Mouse (Mus musculus) adrenal gland, postnatal 10 days (tissue): ENCODE results near the gene Sorbs1. TPM values are rescaled to one million over a fixed set of nuclear protein-coding genes. Genes with fewer than 3 reads are reported as not detected.

ENCODE experiments used
- DNase-seq: peaks from one replicate; pipeline ENCODE4 v3.0.0; 2021; ENCODE audit warnings: mixed read lengths
- total RNA-seq, 2 experiments: library from RNA; stranded (reverse); gene quantifications; 2 replicates each; pipeline ENCODE4 v1.2.3; 2021

Gene Sorbs1
- total RNA-seq, 2 experiments from 2014 or later: 172 to 181 TPM

DNA sequence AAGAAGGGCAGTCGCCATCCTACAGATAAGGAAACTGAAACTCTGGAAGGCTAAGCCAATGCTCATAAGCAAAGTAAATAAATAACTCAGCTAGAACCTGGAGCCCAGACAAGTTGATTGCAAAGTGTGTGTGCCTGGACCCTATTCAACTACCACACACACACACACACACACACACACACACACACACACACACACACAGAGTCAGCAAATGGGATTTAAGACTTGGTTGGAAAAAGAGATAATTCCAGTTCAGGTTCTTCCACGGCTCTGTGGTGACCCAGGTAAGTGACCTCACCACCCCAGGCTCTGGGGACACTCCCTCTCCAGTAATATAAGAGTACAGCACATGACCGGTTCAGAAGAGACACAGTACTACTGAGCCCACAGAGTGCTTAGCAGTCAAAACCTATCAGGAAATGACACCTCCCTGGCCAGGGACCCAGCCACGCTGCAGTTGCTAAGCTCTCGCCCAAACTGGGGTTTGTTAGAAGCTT lies 36.1 kb downstream of the Sorbs1 start:
- DNase-seq: peak; percentile 44

DNA sequence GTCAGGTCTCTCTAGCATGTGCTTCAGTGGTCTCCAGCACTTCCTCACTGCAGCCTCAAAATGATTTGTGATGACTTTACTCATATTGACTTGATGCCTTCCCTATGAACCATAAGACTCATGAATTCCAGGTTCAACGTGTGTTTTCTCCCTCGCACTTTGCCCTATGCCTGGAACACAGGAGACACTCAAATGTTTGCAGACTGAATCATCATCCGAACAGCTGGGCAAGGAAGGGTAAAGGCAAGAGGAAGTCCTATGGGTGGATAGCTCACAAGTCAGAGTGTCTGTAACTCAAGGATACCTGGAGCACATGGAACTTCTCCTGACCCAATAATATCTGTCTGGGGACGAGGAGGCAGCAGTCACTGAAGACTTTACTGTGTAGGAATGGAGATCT lies 37.1 kb downstream of the Sorbs1 start:
- DNase-seq: no peak

DNA sequence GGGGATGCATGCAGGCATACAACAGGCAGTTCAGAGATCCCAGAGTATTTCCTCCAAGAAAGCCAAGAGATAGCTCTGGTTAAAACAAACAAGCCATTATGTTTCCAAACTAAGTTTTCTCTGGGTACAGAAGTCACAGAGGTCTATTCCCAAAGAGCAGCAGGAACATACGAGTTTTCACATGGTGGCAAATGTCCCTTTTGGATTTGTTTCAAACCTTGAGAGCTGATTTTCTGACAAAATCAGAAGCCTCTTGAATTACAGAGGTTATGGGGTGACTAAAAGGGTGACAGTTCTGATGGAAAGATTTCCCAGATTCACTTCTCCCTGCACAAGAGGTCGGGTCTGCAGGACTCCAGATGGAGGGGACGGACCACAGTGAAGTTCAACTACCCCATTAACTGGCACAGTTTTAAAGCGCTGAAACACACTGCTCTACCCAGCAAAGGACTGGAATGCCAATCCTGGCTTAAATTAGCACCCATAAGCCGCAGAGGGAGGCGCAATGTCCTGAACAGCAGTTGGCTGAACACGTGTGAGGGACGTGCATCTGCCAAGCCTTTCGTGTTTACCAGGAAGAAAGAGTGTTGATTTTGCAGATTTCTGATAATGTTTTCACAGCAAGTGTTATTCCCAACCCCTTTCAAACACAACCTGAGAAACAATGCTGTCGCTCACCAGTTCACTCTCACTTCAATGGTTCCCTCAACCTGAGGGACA lies 41.9 kb downstream of the Sorbs1 start:
- DNase-seq: peak; percentile 44

DNA sequence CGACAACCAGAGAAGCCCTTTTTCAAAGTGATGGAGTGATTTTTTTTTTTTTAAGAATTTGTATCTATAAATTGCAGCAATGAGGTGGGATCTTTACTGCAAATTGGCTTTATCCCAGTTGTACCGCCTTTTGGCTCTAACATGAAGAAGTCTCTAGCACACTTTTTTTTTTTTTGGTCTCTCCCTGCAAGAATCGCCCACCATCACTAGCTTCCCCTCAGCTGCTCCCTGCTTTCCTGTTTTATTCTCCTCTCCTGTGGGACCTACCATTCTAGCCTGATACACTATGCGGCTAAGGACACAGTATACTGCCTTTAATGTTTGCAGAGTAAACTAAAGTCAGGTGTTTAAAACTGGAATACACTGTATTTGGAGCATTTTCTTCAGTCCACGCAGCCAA lies 43.8 kb downstream of the Sorbs1 start:
- DNase-seq: no peak

DNA sequence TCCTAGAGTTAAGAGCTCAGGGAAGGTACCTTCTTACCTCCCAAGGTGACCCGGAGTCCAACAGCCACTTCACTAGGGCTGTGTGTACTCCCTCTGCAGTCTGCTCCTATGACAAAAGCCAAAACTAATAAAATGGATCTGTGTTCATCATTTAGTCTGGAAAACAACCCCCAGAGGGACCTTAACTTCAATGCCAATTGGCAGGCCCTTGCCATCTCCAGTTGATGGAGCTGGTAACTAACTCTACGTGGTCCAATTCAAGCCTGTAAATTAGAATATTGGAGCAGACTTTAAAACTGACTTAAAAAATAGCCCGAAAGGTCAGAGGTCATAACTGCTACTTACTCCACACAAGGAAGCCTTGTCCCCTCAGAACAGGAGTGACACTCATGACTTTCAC lies 45.3 kb downstream of the Sorbs1 start:
- DNase-seq: peak; percentile 32

DNA sequence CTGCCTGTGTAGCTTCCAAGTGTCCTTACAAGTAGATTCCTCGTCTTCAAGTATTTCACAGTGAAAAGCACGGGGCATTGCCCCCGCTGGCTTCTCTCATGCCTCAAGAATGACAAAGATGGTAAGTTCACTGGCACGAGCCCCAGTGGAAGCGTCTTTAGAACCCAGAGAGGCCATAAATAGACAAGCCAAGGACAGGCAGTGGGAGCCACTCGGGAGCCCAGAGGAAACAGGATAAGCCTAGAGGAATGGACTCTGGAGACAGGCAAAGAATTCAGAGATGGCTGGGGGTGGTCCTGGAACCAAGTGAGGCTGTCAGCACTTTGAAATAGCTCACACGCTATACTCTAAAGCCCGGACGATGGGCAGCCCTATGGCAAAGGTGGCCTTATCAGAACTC lies 45.8 kb downstream of the Sorbs1 start:
- peak; percentile 22 for DNase-seq

DNA sequence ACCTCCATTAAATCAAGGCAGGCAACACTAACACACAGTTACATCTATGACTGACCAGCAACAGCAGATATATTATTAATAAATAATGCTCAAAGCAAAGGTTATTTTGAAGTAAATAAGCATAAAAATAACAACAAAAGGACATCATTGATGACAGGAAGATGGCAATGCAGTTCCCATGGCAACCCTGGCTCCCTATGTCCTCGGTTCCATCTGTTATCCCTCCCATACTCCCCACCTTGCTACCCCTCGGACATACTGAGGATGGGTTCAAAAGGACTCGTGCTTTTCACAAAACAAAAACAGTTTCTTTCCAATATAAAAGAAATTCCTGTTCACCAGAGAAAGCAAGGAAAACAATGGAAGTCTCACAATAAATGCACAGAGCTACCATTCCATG lies 48.2 kb downstream of the Sorbs1 start:
- DNase-seq: no peak

DNA sequence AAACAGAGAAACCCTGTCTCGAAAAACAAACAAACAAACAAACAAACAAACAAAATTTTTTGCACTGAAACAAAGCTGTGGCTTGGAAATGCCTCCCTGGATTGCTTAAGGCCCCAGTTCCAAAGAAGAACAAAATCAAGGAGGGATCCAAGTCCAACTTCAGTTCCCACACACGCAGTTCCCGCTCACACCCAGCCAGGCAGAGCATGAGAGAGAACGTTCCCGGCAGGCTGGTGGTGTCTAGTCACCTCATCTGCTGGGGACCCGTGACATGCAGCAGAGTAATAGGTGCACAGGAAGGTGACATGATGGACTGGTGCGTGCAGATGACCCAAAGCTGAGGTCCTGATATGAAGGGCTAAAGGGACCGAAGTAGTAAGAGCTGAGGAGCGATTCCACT lies 49.2 kb downstream of the Sorbs1 start:
- no peak for DNase-seq

DNA sequence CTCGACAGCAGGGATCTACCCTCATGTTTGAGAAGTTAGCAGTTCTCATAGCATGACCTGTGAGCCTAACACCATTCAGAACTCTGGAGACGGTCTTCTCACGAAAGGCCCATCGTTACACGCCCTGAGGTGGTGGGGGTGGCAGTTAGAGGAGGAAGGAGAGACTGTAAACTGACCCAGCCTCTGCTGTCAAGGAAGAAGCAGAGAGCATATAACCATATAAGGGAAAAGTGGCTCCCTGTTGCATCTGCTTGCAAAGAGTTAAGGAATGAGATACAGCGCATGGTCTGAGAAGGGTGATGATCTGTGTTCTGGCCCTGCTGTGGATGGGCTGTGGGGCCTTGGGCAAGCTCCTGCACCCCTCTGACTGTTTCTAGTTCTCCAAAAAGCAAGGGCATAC lies 50.7 kb downstream of the Sorbs1 start:
- DNase-seq: no peak

DNA sequence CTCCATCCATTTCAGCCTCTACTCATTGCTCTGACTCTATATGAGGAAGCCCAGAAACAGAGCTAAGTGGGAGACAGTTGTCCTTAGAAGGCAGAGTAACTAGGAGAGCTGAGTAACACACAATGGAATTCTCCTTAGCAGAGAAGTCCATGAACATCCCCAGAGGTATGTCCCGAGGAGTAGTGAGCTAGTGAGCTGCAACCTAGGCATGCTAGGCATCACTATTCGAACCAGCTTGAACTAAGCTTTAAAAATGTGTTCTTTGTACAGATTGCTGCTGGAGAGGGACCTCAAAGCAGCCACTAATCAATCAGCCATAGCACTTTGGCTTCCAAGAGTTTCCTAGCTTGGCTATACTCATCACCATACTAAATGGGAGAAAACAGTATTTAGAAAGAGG lies 51.1 kb downstream of the Sorbs1 start:
- no peak for DNase-seq

DNA sequence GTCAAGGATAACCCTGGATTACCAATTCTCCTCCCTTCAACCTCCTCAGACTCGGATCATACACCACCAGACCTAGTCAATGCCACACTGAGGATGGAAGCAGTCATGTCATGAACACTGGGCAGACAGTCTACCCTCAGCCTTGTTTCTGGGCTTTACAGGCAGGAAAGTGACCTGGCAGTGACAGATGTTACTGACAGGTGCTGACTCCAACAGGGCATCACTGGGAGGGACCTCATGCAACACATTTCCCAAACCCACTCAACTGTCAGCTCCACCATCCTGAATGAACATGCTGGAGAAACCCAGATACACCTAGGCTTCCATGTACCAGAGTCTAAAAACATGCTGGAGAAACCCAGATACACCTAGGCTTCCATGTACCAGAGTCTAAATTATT lies 51.9 kb downstream of the Sorbs1 start:
- no peak for DNase-seq

DNA sequence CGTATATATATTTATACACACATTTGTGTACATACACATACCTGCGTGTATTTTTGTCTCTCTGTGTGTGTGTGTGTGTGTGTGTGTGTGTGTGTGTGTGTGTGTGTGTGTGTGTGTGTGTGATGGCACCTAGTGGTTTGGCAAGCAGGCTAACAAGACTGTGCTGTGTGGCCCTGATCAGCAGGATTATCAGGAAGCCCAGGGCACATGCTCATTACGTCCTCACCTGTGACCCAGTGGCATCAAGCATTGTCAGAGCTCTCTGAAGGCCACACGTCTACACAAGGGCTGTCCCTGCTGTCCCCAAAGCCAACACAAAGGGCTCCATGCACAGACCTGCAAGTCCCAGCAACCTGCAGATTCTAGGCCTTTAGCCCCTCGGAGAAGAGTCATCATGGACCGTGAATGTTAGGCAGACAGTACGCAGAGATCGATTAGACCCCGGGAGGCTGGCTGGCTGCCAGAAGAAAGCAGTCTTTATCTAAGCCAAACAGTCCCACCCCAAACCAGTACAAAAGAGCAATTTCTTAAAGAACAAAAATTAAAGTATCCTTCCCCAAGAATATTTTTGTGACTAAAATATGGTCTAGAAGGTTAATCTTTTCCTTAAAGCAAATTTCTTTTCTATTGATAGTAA lies 52.6 kb downstream of the Sorbs1 start:
- no peak for DNase-seq

DNA sequence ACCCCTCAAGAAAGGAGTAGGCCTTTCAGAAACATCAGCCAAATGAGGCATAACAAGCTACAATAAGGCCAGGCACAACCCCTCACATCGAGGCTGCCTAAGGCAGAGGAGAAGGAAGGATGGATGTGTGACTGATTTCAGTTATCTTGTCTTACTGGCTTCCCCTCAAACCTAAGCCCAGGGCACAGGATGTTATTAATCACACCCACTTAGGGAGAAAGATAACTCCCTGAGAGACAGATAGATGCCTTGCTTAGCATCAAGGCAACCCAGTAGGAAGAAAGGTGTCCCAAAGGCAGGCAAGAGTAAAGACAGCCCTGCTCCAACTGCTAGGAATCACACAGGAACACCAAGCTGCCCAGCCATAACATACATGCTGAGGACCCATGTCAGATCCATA lies 54.2 kb downstream of the Sorbs1 start:
- no peak for DNase-seq

DNA sequence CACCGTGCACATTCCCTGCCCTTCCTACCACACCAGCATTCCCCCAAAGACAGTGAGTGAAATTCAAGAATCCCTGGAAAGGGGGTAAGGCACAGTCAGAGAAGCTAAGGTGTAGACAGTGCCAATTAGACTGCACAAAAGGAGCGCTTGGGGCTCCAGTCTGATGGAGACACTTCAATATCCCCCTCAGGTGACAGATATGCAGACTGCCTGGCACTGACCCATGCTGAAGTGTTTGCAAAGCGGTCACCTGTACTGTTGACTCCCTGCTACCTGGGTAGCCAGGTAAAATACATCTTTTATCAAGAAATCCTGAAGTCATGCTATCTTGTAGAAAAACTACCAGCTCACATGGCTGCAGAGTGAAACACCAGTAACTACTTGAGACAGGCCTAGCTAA lies 54.8 kb downstream of the Sorbs1 start:
- DNase-seq: no peak

DNA sequence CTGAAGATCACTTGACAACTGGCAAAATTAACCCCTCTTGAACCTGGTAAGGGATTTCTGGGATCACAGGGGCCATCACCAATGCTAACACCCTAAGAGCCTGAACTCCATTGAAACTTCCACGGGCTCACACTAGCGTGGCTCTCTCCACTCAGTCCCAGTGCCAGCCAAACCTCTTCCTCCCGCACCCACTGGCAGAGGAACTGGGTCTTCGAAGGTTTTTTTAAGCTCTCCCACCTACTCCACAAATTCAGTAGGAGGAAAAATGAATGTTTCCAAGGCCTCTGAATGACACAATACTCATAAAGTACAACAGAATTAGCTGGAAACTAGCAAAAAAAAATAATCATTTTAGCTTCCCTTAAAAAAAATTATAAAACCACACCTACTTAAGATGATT lies 58.3 kb downstream of the Sorbs1 start:
- DNase-seq: no peak

DNA sequence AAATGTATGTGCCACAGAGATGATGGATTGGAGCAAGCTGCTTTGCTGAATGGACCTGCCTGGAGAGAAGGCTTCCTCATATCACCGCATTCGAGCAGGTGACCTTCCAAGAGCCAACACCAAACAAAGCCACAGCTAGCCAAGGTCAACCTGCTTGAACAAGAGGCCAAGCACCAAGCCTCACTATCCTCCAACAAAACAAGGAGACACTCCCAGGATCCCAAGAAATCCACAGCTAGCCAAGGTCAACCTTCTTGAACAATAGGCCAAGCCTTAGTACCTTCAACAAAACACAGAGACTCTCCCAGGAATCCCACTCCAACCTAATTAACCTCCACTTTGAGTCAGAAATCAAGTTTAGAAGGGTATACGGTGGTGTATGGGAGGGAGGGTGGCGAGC lies 59.5 kb downstream of the Sorbs1 start:
- DNase-seq: no peak

DNA sequence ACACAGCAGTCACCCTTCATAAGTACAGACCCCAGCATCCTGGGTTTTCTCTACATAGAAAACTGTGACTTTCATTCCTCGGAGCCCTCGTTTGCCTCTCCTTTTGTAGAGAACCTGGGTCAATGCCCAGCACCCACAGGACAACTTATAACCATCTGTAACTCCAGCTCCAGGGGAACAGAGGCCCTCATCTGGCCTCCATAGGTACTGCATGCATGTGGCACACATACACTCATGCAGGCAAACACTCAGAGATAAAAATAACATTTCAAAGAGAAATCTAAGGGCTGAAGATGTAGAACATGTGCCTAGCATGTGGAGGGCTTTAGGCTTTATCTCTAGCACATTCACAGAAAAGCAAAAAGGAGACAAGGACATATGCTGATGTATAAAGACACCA lies 61.4 kb downstream of the Sorbs1 start:
- no peak for DNase-seq

DNA sequence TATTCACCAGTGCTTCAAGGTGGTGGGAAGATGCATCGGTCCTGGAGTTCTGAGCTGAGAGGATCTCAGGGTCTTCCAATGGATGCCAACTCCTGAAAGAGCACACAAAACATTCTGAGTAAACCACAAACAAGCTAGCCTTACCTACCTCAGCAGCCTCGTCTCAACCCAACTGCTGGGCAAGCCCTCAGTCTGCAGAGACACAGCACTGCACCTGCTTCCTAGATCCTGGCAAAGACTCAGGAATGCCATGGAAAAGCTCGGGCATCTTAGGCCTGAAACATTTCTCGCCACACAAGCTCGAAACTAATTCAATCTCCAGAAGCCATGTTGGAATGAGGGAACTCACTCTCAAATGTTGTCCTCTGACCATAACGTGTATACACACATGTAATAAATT lies 62.3 kb downstream of the Sorbs1 start:
- no peak for DNase-seq

DNA sequence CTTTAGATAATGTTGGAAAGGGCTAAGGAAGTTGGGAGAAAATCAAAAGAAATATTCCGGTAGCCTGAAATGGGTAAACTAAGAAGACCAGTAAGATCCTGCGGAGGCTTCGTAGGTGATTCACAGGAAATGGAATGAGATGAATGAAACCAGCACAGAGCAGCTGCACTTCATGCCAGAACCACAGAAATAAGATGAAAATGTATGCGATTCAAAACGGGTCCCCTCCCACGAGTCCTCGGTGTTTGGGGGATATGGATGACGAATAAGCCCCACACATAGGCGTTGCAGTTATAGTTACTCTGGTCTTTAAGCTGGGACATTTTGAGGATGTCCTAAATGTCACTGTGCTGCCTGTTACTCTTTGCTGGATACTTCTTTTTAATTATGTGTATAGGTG lies 67.1 kb downstream of the Sorbs1 start:
- no peak for DNase-seq

DNA sequence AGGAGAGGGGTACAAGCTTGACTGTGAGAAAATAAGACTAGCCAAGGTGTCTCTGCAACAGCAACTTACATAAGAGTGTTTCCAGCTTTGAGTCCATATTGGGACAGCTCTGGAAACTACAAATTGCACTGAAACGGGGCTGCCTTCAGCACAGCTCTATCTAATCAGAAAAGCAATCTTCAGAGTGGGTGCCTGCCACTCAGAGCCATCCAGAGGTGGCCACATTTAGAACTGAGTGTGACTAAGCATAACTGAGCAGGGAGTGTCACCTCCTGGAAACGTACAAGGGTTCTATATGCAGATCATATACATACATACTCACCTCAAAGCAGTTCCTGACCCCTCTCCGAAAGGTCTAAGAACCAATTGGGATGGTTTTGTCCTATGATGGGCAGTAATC lies 71.2 kb downstream of the Sorbs1 start:
- no peak for DNase-seq

DNA sequence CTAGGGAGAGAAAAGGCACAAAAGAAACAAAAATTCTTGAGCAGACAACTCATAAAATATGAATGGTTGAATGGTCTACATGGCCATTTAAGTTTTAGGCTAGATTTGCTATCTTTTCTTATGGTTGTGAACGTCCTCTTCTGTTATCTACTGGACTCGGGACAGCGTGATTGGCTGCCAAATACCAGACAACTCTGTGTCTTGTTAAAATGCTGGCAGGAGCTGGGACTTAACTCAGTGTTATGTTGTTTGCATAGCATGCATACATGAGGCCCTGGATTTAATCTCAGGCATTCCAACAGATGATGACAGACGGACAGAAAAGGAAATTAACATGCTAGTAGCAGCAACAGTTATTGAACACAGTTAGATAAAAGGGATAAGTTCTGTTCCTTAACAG lies 72.6 kb downstream of the Sorbs1 start:
- no peak for DNase-seq

DNA sequence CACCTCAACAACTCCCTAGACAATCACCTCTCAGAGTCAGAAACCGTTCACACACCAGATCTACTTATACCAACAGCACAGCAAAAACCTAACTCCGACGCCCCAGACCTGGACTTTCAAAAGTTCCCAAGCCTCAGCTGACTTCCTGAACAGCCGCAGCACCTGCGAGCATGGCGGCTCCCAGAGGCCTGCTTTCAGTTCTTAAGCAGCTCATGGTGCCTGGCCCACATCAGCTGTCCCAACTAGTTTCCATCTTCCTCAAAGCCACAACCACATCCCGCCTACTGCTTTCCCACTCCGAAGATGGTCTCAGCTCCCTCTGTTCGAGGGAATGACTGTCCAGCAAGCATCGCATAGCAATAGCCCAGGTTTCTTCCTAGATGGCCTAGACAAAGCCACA lies 74.7 kb downstream of the Sorbs1 start:
- DNase-seq: no peak

DNA sequence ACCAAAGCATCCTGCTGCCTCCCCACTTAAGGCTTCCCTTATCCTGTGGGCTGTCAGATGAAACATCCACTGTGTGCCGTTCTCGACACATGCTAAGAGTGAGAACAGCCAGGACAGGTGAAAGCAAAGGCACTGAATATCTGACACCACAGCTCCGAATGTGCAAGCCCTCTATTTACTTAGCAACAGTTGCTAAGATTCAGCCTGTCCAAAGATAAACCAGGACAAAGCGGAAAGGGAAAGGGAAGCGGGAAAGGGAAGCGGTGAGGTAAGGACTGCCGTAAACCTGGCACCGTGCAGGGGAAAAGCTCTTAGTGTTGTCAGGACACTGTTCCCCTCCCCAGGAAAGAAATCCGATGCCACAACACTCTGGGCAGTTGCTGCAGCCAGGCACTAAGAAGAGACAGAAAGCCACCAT lies 75.9 kb downstream of the Sorbs1 start:
- peak; percentile 33 for DNase-seq
